Mouse (Mus musculus): Measurements from ENCODE around the gene Unc79.

Unc79 gene

GRCm38 (mm10) chr12:103041401-103041800 is 92.7 kb downstream of the Unc79 start:
- no peak for DNase-seq (ENCODE audit: low read depth)

GRCm38 (mm10) chr12:103042711-103043110 is 94.1 kb downstream of the Unc79 start:
- DNase-seq (ENCODE audit: low read depth) = no peak

- no peak for DNase-seq (ENCODE audit: low read depth)
Measured at GRCm38 (mm10) chr12:103044422-103044821, 95.8 kb downstream of the Unc79 start.

GRCm38 (mm10) chr12:103049865-103050264 is 101.2 kb downstream of the Unc79 start:
- DNase-seq (ENCODE audit: low read depth) = no peak

- no peak for DNase-seq (ENCODE audit: low read depth)
Measured at GRCm38 (mm10) chr12:103059321-103060053, 110.8 kb downstream of the Unc79 start.

GRCm38 (mm10) chr12:103060791-103061190 is 112.1 kb downstream of the Unc79 start:
- no peak for DNase-seq (ENCODE audit: low read depth)

- no peak for DNase-seq (ENCODE audit: low read depth)
Measured at GRCm38 (mm10) chr12:103062133-103062532, 113.5 kb downstream of the Unc79 start.

- peak; percentile 18 for DNase-seq (ENCODE audit: low read depth)
Measured at GRCm38 (mm10) chr12:103064944-103065343, 116.3 kb downstream of the Unc79 start.

GRCm38 (mm10) chr12:103068161-103068560 is 119.5 kb downstream of the Unc79 start:
- no peak for DNase-seq (ENCODE audit: low read depth)

- no peak for DNase-seq (ENCODE audit: low read depth)
Measured at GRCm38 (mm10) chr12:103069565-103069964, 120.9 kb downstream of the Unc79 start.

- DNase-seq (ENCODE audit: low read depth) = no peak
Measured at GRCm38 (mm10) chr12:103073953-103074352, 125.3 kb downstream of the Unc79 start.

GRCm38 (mm10) chr12:103078751-103079150 is 130.1 kb downstream of the Unc79 start:
- DNase-seq (ENCODE audit: low read depth) = no peak

- no peak for DNase-seq (ENCODE audit: low read depth)
Measured at GRCm38 (mm10) chr12:103080055-103080454, 131.4 kb downstream of the Unc79 start.

GRCm38 (mm10) chr12:103091831-103092230 is 143.2 kb downstream of the Unc79 start:
- DNase-seq (ENCODE audit: low read depth) = no peak

GRCm38 (mm10) chr12:103095160-103095559 is 146.5 kb downstream of the Unc79 start:
- DNase-seq (ENCODE audit: low read depth) = no peak

GRCm38 (mm10) chr12:103099185-103099584 is 150.5 kb downstream of the Unc79 start:
- peak; percentile 7 for DNase-seq (ENCODE audit: low read depth)

- DNase-seq (ENCODE audit: low read depth) = peak; percentile 5
Measured at GRCm38 (mm10) chr12:103100088-103100487, 151.4 kb downstream of the Unc79 start.

- no peak for DNase-seq (ENCODE audit: low read depth)
Measured at GRCm38 (mm10) chr12:103103041-103103440, 154.4 kb downstream of the Unc79 start.

GRCm38 (mm10) chr12:103103601-103104000 is 154.9 kb downstream of the Unc79 start:
- peak; percentile 25 for DNase-seq (ENCODE audit: low read depth)

GRCm38 (mm10) chr12:103109301-103109700 is 160.6 kb downstream of the Unc79 start:
- DNase-seq (ENCODE audit: low read depth) = no peak

- no peak for DNase-seq (ENCODE audit: low read depth)
Measured at GRCm38 (mm10) chr12:103116639-103117038, 168.0 kb downstream of the Unc79 start.

GRCm38 (mm10) chr12:103117517-103118193 is 169.0 kb downstream of the Unc79 start:
- DNase-seq (ENCODE audit: low read depth) = no peak

GRCm38 (mm10) chr12:103121928-103122327 is 173.3 kb downstream of the Unc79 start:
- DNase-seq (ENCODE audit: low read depth) = no peak

GRCm38 (mm10) chr12:103123861-103124260 is 175.2 kb downstream of the Unc79 start:
- DNase-seq (ENCODE audit: low read depth) = no peak
